Mouse (Mus musculus) spleen, postnatal 36 days (tissue): ENCODE data around the gene Zfp318.

Experiments used
- DNase-seq, 2 experiments: peaks; one replicate each; pipeline ENCODE4 v3.0.0; 2022; ENCODE audit warnings: low spot score in 2 of 2, mixed read lengths in 1 of 2

The Zfp318 gene

DNA sequence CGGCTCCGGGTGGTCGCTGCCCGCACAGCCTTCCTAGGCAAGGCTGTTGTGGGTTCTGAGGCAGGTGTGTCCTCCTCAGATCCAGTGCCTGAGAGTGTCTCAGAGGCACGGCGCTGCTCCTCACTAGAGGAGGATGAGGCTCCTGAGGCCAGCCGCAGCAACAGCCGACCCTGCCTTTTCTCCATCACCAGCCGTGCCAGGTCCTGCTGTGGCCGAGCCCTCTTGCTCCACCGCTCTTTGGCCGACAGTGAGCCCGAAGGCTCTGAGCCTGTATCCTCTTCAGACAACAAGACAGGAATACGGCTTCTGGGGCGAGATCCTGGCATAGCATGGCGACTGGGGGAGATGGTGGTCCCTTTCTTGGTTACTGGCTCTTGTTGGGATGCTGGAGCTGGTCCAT is 62.7 kb downstream of the Zfp318 start:
- DNase-seq, result no peak

DNA sequence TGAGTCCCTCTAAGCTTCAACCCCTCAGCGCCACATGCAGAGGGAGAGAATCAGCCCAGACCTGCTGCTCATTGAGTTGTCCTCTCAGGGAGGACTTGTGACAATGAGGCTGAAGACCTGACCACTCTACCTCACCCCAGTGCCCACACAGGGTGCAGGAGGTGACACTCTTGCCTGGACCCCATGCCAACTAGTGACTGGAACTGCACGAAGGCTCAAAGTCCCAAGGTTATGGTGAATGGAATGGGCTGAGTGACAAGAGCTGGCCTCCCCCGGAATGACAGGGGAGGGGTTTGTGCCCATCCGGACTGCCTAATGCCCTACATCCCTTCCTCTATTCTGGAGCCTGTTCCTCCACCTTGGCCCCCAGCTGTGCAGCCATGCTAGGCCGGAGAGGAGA is 69.2 kb downstream of the Zfp318 start:
- DNase-seq, result no peak

DNA sequence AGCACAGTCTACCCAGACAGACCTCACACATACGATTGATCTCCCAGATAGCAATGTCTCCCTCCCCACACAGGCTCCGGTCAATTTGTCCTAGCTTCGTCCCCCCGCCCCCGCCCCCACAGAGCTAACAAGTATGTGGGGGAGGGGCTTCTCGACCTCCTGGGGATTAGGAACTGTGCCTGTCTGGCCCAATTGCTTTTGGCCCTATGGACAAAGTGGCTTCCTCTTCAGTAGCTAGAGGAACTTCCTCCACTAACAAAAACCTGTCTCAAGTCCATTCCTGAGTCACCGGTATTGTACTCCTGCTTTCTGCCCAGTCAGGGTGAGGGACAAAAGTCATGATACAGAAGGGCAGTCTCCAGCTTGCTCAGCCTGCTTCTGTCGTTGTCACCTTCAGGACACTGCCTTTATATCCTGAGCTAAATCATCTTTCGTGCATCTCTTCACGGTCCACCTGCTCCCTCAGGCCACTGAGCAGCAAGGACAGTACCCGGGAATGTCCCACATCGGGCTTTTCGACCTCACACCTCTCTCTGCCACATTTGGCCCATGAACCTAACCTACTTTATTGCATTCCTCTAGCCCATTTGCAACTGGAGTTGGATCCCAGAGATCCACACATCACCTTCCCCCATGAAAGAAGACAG is 69.9 kb downstream of the Zfp318 start:
- DNase-seq, result no peak

DNA sequence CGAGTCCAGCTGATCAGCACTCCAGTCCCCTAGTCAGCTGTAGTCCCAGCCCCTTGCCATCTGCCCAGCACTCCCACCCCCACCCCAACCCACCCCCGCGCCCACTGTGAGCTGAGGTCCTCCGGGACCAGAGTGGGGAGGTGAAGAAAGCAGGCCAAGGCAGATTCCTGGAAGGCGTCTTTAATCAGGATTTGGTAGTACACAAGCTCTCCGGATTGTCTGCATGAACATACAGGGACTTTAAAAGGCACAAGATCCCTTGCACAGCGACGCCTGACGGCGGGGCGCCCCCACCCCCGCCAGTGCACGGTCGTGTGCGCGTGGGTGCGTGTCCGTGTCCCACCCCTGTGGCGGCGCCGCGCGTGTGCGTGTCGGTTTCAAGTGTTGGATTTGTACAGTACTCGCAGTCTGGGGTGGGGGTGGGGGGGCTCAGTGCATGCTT is 70.5 kb downstream of the Zfp318 start:
- DNase-seq, result no peak

DNA sequence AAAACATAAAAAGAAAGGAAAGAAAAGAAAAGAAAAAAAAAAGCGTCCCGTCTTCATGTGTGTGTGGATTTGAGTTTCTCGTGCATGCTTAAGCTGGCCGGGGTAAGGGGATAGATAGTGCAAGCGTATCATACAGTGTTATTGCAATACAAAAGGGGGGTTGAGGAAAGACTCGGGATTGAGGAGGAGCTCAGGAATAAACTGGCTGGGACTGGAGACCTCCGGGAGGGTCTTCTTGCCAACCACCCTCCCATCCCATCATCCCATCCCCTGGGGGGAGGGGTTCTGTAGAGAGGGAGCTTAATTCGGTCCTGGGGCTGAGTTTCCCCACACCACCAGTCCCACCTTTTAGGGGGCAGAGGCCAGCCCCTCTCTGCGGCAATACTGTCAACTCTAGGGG is 71.0 kb downstream of the Zfp318 start:
- no peak for DNase-seq

DNA sequence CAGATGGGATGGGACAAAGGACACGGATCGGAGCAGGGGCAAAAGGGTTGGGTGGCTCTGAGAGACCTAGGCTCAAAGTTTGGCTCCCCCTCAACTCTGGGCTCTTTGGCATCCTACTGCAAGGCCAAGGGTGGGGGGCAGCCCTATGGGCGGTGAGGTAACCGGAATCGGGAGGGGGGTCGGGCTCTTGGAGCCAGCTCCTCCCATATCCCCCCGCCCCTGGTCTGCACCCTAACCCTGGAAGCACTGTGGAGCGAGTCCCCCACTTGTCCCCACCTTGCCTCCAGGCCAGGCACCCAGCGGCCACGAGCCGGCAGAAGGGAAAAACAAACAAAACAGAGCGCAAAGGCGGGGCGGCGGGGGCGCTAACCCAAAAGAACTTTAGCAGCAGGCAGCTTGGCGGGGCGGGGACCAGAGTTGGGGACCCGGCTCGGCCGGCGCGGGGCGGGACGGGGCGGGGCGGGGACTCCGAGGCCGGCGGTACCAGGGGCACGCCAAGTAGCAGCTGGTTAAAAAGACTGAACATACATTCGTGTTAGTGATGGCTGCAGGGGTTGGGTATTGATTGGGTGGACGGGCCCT is 71.7 kb downstream of the Zfp318 start:
- DNase-seq, result no peak

DNA sequence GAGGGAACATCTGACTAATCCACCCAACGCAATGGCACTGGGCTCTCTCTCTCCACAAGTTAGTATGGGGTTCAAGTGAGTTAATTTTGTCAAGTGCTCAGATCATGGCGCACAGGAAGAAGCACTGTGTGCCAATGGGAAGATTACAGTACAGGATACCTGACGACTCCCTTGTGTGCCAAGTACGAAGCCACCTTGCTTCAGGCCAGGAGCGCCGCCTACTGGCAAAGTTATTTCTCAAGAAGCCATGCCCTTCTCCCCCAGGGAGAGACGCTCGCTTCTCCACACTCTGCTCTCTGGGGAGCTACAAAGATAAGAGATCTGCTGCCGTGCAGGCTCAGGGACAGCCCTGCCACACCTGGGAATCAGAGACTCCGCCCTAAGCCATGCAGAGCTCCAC is 74.3 kb downstream of the Zfp318 start:
- peak; percentile 30 to 38 for DNase-seq

DNA sequence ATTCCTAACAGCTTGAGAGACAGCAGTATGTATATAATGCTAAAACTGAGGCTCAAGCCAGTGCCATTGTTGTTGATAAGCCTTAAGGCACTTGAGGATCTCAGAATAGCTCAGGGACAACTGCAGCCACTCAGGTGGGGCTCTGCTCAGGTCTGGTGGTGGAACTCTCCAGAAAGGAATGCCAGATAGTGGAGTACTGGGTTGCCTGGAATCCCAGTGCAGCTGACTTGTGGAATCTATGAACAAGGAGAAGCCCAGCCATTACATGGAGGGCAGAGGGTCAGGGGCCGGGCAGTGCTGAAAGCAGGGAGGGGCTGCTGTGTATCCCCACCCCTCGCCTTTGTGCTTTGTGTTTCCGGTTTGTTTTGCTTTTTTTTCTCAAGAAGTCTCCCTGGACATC is 74.9 kb downstream of the Zfp318 start:
- no peak for DNase-seq

DNA sequence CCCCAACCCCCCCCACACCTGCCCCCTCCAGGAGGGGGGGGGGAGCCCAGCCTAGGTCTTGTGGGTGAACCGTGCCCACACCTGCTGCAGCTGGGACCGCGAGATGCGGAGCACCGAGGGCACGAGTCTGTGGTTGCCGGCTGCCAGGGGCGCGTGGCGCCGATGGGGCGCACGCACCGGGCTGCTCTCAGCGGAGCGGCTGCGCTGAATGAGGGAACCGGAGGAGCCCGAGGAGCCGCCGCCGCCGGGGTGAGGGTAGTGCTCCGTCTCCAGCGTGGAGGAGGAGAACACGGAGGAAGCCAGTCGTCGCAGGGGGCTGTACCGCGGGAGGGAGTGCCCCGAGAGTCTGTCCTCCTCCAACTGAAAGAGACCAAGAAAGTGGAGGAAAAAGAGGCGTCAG is 77.1 kb downstream of the Zfp318 start:
- no peak for DNase-seq

DNA sequence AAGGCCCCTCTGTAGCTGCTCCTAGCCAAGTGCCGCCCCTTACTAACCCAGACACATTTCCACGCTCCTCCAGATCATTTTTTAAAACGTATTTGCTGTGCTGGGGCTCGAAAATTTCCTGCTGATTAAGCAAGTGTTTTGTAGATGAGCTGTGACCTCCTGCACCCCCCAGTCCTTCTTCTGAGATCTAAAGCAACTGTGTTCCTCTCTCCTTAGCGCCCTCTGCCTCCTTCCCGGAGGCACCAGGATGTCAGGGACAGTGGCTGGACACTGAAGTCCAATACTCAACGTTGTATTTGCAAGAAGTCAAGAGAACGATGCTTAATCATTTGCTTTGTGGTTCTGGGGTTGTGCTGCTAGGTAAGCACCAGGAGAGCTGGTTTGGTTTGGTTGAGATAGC is 77.8 kb downstream of the Zfp318 start:
- no peak for DNase-seq

DNA sequence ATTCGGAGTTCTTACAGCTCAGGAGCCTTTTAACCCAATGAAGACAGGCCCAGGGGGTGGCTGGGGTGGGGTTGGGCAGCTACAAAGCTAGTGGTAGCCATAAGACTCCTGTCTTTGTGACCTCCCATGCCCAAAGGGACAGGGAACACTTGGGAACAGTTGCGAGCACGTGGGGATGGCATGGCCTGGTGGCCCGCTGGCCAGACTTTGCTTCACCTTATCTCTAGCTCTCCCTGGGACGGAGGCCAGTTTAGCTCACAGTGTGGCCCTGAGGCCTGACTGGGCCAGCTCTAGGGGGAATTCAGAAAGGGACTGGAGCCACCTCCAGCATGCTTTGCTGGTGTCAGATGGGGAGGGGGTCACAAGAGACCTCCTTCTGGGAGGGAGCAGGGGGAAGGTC is 78.7 kb downstream of the Zfp318 start:
- DNase-seq, result no peak

DNA sequence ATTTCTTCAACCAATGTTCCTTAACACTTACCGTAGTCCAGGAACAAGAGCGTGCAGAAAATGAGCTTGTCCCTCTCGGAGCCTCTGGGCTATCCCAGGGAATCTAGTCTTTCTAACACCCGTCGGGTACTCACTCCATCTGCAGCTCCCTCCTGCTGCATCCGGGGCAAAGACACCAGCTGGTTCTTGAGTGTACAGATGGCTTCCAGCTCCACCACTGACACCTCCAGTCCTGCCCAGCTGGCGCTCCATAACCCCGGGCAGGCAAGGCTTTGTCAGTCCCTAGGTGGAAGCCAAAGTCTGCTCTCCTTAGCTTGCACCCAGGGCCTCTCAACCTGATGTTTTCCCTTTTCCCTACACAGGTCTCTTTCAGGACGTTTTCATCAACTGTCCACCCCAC is 84.3 kb downstream of the Zfp318 start:
- no peak for DNase-seq
